Mouse (Mus musculus): Measurements from ENCODE around the gene Med27.
"Not testable (repeated sequence)": the region's sequence is repeated elsewhere in the genome, so short reads cannot be mapped to it uniquely, and the experiment has no call there.

Gene Med27

GRCm38 (mm10) chr2:29523918-29524811 lies 177.5 kb downstream of the Med27 start:
- no peak for DNase-seq

GRCm38 (mm10) chr2:29525273-29525805 lies 178.7 kb downstream of the Med27 start:
- DNase-seq: no peak

- DNase-seq: peak; percentile 62
Measured at GRCm38 (mm10) chr2:29526266-29526665, 179.6 kb downstream of the Med27 start.

GRCm38 (mm10) chr2:29527480-29527879 lies 180.9 kb downstream of the Med27 start:
- not testable (repeated sequence) for DNase-seq

DNA sequence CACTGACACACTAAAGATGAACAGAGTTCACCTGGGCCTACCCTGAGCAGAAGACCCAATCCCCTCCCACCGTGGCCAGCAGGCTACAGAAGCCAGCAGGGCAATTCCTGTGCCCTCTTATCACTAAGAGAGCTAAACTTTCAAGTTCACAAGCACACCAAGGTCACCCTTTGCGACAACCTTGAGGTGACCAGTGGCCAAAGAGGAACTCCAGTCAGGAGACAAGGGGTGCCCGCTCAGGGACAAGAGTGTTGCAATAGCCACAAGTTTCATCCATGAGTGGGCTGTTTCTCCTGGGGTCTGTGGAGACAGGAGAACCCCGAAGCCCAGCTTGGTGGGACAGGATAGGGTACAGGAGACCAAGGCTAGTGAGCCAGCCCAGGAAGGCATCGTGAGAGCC lies 182.2 kb downstream of the Med27 start:
- no peak for DNase-seq

GRCm38 (mm10) chr2:29529788-29530187 lies 183.2 kb downstream of the Med27 start:
- DNase-seq: not testable (repeated sequence)

- no peak for DNase-seq
Measured at GRCm38 (mm10) chr2:29532173-29532572, 185.6 kb downstream of the Med27 start.

DNA sequence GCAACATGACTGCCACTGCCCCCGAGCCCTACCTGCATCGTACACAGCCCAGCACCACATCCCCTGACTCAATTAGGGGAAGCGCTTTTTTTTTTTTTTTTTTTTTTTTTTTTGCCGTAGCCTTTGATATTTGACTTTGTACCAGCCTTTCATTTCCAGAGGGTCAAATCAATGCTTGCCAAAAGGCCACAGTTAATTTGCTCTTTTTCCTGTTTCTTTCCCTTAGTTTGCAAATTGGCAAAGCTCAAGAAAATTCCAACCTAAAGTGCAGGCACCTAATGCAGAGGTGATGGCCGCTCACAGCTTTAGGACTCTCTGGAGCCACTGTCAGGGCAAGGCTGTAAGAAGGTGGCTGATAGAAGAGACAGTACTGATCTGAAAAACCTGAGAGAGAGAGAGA lies 186.3 kb downstream of the Med27 start:
- DNase-seq: no peak

GRCm38 (mm10) chr2:29535566-29536244 lies 189.1 kb downstream of the Med27 start:
- DNase-seq: no peak

- DNase-seq: no peak
Measured at GRCm38 (mm10) chr2:29536481-29536880, 189.9 kb downstream of the Med27 start.

DNA sequence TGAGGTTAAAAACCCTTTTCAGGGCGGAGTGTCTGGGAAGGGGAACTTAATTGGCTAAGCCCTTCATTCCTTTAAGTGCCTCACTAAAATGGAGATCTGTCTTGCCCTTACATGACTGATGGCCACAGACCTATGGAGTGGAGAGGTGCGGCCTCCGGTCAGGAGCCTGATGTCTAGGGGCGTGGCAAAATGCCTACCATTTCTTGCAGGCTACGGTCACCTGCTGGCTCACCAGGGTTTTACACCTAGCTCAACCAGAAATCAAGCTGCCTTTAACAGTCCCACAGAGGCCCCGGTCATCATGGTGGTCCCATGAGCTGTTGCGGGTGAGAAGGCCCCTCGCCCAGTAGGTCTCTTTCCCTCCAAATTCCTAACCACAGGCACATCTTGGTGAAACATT lies 190.7 kb downstream of the Med27 start:
- no peak for DNase-seq

DNA sequence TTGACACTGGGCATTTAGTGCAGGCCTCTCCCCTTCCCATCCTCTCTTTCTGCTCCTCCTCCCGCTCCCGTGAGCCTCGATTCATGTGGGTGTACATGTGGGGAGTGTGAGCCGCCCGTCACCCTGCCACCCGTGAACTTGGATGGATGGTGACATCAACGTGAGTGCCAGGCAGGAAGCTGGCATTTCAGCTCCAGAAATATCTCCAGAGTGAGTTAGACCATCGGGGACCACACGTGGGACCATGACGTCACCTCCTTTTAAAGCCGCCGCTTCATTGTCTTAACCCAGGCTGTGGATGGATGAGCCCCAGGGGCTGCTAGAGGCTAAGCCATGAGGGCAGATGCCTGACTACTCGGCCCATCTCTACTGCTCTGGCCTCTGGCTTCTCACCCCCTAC lies 195.4 kb downstream of the Med27 start:
- DNase-seq: peak; percentile 41

DNA sequence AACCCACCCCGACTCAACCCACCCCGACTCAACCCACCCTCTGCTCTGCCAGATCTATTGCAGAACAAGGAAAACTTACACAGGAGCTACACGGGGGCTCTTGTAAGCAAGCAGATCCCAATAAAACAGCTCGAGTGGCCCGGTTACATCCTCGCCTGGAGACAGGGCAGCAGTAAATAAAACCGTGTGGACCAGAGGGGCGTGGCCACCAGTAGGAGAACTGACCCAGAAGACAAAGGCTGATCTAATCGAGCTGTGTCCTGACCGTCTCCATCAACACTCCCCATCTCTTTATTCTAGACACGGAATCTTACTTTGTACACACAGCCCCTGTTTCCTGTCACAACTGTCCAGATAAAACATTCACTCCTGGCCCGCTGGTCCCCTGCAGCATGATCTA lies 200.0 kb downstream of the Med27 start:
- no peak for DNase-seq

GRCm38 (mm10) chr2:29551816-29552585 lies 205.4 kb downstream of the Med27 start:
- no peak for DNase-seq

GRCm38 (mm10) chr2:29553945-29554634 lies 207.5 kb downstream of the Med27 start:
- no peak for DNase-seq

- no peak for DNase-seq
Measured at GRCm38 (mm10) chr2:29558561-29558960, 211.9 kb downstream of the Med27 start.

- DNase-seq: no peak
Measured at GRCm38 (mm10) chr2:29559955-29560354, 213.3 kb downstream of the Med27 start.

DNA sequence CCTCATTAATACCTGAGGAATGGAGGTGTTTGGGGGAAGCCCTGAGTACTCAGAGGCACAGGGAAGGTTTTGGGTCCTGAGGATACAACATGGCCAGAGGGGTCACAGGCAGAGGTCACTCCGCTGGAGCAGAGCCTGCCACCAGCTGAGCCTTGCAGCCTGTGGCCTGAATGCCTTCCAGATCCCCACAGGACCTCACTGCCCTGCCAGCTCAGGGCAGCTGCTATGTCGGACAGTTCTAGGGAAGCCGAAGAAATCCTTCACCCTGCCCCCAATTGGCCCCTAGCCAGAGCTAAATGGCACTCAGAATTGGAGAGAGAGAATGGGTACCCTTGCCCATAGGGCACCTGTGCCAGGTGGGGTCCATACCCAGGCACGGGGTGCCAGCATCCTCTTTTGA lies 214.8 kb downstream of the Med27 start:
- DNase-seq: no peak

DNA sequence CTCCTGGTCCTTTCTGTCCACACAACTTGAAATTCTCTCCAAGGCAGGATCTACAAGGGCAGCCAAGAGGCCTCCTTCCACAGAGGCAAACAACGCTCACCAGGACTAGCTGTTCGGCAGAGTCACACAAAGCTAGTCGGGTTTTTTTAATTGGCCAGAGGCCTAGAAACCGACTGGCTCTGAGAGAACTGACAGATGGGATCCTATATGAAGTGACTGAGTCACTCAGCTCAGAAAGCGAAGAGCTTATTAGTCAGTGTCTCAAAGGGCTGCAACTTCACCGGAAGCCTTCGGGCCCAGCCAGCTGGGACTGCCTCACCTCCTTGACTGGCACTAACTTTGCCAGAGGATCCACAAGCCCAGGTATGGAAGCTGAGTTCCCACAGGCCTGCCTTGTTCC lies 217.4 kb downstream of the Med27 start:
- DNase-seq: no peak

GRCm38 (mm10) chr2:29565570-29566433 lies 219.2 kb downstream of the Med27 start:
- DNase-seq: no peak

DNA sequence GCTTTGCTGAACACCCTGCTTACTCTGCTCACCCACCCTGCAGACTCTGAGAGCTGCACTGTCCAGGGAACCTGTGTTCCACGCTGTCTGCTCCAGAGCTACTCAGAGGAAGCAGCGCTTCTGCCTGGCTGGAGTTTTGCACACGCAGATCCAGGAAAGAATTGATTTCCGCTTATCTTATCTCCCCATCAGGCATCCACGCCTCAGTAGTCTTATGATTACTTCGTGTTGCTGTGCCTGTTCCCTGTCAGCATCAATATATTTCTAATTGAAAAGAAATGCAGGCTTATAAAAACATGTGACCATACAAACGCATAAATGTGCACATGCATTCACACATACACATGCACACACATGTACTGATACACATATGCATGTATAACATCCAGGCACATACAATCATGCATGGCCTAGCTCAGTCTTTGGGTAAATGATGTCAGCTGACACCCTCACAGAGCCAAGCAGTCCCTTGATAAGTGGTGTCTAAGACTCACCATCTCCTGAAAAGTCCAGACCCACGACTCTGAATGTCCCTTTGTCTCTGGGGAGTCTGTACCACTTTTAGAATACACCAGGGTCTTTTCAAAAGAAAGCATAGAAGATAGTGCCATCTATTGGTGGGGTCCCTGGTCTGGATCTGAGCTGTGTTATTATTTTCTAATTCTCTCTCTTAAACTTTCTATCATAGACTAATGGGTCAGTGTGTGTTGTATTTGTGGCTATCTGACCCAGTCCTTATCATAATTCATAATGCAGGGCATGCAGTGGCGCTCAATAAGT lies 225.5 kb downstream of the Med27 start:
- no peak for DNase-seq

Measured in right cerebral cortex, postnatal 14 days (tissue).